Mouse (Mus musculus): ENCODE results near the gene Nosip. TPM values are rescaled to one million over a fixed set of nuclear protein-coding genes. Genes with fewer than 3 reads are reported as not detected.
"Not testable (repeated sequence)": the region's sequence is repeated elsewhere in the genome, so short reads cannot be mapped to it uniquely, and the experiment has no call there.

The Nosip gene
- polyA plus RNA-seq, 1 experiment from 2014 or later, result 75.0 TPM

DNA sequence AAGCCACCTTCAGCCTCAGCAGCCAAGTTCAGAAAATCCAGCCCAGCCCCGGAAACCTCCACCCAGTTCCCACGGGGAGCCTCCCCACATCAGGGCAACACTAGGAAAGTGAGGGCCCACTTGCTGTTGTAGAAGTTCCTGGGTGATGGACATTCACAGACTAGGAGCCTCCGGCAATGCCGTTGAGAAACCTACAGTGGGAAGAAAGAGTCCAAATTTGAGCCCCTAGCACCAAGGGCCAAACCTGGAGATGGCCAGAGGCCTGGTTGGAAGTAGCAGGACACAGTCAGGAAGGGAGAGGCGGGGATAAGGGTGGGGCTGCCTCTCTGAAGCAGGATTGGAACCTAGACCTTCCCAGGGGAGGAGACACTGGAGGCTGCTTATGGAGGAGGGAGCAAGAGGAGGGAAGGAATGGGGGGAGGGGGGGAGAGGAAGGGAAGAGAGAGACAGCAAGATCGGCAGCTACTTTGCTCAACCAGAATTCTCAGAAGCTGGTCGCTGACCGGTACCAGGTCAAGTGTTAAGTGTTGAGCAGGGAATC is 43.1 kb upstream of the Nosip start:
- Histone ChIP-seq H3K4me1 (ENCODE audit: control insufficient read depth, insufficient read depth, low read length) (peaks cover 20% of the 10 kb centered on the region; the same call in 1 of the 2 replicates), H3K9ac (ENCODE audit: low read depth, low read length) (peak overlapping the region; percentile 23; the same call in 1 of the 2 replicates), H3K27me3 (ENCODE audit: control insufficient read depth, insufficient read depth, low read length) (no peaks in the 10 kb centered on the region), H3K27ac (ENCODE audit: low read depth, low read length) (peak overlapping the region; percentile 52; the same call in 1 of the 2 replicates), H3K36me3 (ENCODE audit: control insufficient read depth, insufficient read depth, low read length) (no peaks in the 10 kb centered on the region), H3K9me3 (ENCODE audit: control insufficient read depth, low read length) (no peaks in the 10 kb centered on the region), H3K4me3 (ENCODE audit: low read length) (peak overlapping the region; percentile 84), H3K4me2 (replicated peaks; ENCODE audit: low read depth, low read length) (peak overlapping the region; percentile 68)
- WGBS, result 26% methylated on average over 8 of the region's 8 CpGs
- no peak for ATAC-seq (ENCODE audit: low FRiP score, low TSS enrichment)

DNA sequence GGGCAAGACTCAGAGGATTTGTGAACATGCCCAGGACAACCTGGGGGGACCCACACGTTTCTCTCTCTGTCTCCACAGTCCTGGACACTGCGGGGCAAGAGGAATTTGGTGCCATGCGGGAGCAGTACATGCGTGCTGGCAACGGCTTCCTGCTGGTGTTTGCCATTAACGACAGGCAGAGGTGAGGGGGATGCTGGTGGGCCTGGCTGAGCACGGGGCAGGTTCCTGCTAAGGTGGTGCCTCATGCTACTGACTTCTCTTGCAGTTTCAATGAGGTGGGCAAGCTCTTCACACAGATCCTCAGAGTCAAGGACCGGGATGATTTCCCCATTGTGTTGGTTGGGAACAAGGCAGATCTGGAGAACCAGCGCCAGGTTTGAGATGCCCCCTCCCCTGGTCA is 42.0 kb upstream of the Nosip start:
- H3K36me3 ChIP-seq (ENCODE audit: control insufficient read depth, insufficient read depth, low read length), result no peaks in the 10 kb centered on the region
- no peak overlapping the region for H3K4me2 ChIP-seq (replicated peaks; ENCODE audit: low read depth, low read length)
- H3K9me3 ChIP-seq (ENCODE audit: control insufficient read depth, low read length), result no peaks in the 10 kb centered on the region
- no peak overlapping the region for H3K4me3 ChIP-seq (ENCODE audit: low read length)
- no peak overlapping the region for H3K9ac ChIP-seq (ENCODE audit: low read depth, low read length)
- ATAC-seq (ENCODE audit: low FRiP score, low TSS enrichment), result no peak
- H3K27ac ChIP-seq (ENCODE audit: low read depth, low read length), result no peak overlapping the region
- 78% methylated on average over 9 of the region's 9 CpGs for WGBS
- peaks cover 11% of the 10 kb centered on the region; the same call in 1 of the 2 replicates for H3K4me1 ChIP-seq (ENCODE audit: control insufficient read depth, insufficient read depth, low read length)
- no peaks in the 10 kb centered on the region for H3K27me3 ChIP-seq (ENCODE audit: control insufficient read depth, insufficient read depth, low read length)

DNA sequence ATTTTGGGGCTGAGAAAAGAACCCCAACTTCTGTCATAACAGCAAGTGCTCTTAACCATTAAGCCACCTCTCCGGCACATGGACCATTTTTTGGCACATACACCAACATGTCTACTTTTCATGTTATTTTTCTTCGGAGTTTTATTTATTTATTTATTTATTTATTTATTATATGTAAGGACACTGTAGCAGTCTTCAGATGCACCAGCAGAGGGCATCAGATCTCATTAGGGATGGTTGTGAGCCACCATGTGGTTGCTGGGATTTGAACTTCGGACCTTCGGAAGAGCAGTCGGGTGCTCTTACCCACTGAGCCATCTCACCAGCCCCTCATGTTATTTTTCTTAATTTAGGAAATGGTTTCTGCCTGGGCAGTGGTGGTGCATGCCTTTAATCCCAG is 38.5 kb upstream of the Nosip start:
- ATAC-seq (ENCODE audit: low FRiP score, low TSS enrichment), result not testable (repeated sequence)
- 76% methylated on average over 5 of the region's 5 CpGs for WGBS

DNA sequence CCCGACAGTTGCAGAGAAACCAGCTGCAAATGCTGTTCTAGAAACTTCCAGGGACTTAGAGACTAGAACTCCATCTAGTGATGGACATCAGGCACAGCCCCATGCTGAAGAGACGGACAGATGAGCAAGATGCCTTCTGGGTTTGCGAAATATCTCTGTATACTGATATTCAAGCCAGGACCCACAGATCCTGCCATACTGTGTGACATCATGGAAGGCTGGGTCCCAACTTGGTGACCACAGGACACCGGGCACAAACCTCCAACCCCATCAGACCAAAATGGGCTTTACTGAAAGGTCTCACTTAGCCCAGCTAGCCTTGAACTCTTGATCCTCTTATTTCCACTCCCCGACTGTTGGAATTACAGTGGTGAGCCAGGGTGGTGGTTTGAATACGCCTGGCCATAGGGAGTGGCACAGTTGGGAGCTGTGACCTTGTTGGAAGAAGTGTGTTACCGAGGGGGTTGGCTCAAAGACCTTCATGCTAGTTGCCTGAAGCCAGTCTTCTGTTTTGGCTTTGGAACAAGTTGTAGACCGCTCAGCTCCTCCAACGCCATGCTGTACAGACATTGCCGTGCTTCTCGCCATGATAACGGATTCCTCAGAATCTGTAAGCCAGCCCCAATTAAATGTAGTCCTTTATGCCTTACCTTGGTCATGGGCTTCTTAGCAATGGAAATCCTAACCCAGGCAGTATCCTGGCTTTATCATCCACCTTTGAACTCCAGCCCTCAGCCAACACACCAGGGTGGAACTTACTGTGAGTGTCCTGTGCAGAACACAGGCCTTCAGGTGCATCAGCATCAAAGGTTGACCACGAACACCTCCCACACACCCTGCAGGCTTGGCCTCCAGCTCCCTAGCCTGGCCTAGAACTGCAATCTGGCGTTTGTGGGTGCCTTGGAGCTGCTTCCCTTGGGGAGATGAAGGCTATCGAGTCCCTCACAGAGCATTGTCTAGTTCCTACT is 37.7 kb upstream of the Nosip start:
- Histone ChIP-seq H3K36me3 (ENCODE audit: control insufficient read depth, insufficient read depth, low read length) (peaks cover 24% of the 10 kb centered on the region), H3K27me3 (ENCODE audit: control insufficient read depth, insufficient read depth, low read length) (no peaks in the 10 kb centered on the region), H3K9ac (ENCODE audit: low read depth, low read length) (no peak overlapping the region), H3K4me1 (ENCODE audit: control insufficient read depth, insufficient read depth, low read length) (peaks cover 2% of the 10 kb centered on the region; the same call in 1 of the 2 replicates), H3K4me2 (replicated peaks; ENCODE audit: low read depth, low read length) (no peak overlapping the region), H3K27ac (ENCODE audit: low read depth, low read length) (no peak overlapping the region), H3K9me3 (ENCODE audit: control insufficient read depth, low read length) (no peaks in the 10 kb centered on the region), H3K4me3 (ENCODE audit: low read length) (no peak overlapping the region)
- no peak for ATAC-seq (ENCODE audit: low FRiP score, low TSS enrichment)
- WGBS, result 87% methylated on average over 15 of the region's 15 CpGs

More for the DNA sequence above, 38.5 kb upstream of the Nosip start:
- H3K9ac ChIP-seq (ENCODE audit: low read depth, low read length); H3K4me3 ChIP-seq (ENCODE audit: low read length); H3K27me3 ChIP-seq (ENCODE audit: control insufficient read depth, insufficient read depth, low read length); H3K4me2 ChIP-seq (replicated peaks; ENCODE audit: low read depth, low read length); H3K9me3 ChIP-seq (ENCODE audit: control insufficient read depth, low read length); H3K4me1 ChIP-seq (ENCODE audit: control insufficient read depth, insufficient read depth, low read length); H3K27ac ChIP-seq (ENCODE audit: low read depth, low read length): not testable (repeated sequence)
- H3K36me3 ChIP-seq (ENCODE audit: control insufficient read depth, insufficient read depth, low read length), result peaks cover 17% of the 10 kb centered on the region

DNA sequence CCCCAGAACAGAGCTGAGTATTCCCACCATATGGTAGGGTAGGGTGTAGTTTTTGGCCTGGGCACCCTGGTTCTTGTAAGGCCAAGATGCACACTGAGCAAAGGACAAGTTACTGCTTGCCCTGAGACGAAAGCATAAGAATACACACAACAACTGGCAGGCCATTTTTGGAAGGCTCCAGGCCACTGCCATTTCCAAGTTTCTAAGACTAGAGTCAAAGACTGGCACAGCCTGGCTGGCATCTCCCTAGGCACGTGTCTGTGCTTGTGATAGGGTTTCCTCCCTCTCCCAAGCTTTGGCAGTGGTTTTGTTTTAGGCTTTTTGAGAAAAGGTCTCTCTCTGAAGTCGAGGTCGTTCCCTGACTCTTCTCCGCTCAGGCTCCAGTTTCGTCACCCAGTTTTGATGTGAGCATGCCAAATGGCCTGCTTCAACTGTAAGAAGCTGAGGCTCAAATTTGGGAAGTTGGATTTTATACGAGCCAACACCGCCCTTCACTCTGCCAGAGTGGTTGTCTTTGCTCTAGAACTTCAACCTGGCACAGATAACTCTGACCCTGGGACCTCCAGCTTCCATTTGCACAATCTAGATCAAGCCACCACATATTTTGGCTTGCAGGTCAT is 36.5 kb upstream of the Nosip start:
- ATAC-seq (ENCODE audit: low FRiP score, low TSS enrichment), result no peak
- Histone ChIP-seq H3K9ac (ENCODE audit: low read depth, low read length) (no peak overlapping the region), H3K4me2 (replicated peaks; ENCODE audit: low read depth, low read length) (no peak overlapping the region), H3K4me3 (ENCODE audit: low read length) (no peak overlapping the region), H3K9me3 (ENCODE audit: control insufficient read depth, low read length) (no peaks in the 10 kb centered on the region), H3K4me1 (ENCODE audit: control insufficient read depth, insufficient read depth, low read length) (no peaks in the 10 kb centered on the region), H3K27me3 (ENCODE audit: control insufficient read depth, insufficient read depth, low read length) (no peaks in the 10 kb centered on the region), H3K27ac (ENCODE audit: low read depth, low read length) (no peak overlapping the region), H3K36me3 (ENCODE audit: control insufficient read depth, insufficient read depth, low read length) (peaks cover 36% of the 10 kb centered on the region)
- WGBS, result 72% methylated on average over 8 of the region's 8 CpGs

DNA sequence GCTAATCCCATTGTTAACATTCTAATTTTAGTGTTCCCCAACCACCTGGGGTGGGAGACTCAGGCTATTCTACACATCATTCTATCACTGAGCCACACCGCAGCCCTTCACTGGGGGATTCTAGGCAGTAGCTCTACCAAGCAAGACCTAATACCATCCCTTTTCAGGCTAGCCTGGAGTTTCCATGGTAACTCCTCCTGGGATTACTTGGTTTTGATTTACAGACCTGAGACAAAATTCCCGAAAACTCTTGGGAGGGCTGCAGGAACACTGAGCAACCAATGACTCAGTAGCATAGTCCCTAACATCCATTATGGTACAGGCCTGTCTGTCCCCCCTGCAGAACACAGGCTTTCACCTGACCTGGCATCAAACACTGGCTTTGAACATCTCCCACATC is 36.0 kb upstream of the Nosip start:
- peaks cover 41% of the 10 kb centered on the region for H3K36me3 ChIP-seq (ENCODE audit: control insufficient read depth, insufficient read depth, low read length)
- no peak overlapping the region for H3K9ac ChIP-seq (ENCODE audit: low read depth, low read length)
- no peak overlapping the region for H3K4me3 ChIP-seq (ENCODE audit: low read length)
- H3K4me1 ChIP-seq (ENCODE audit: control insufficient read depth, insufficient read depth, low read length), result no peaks in the 10 kb centered on the region
- no peaks in the 10 kb centered on the region for H3K27me3 ChIP-seq (ENCODE audit: control insufficient read depth, insufficient read depth, low read length)
- no peak overlapping the region for H3K4me2 ChIP-seq (replicated peaks; ENCODE audit: low read depth, low read length)
- no peaks in the 10 kb centered on the region for H3K9me3 ChIP-seq (ENCODE audit: control insufficient read depth, low read length)
- WGBS, result 59% methylated on average over 2 of the region's 2 CpGs
- no peak for ATAC-seq (ENCODE audit: low FRiP score, low TSS enrichment)
- H3K27ac ChIP-seq (ENCODE audit: low read depth, low read length), result no peak overlapping the region

DNA sequence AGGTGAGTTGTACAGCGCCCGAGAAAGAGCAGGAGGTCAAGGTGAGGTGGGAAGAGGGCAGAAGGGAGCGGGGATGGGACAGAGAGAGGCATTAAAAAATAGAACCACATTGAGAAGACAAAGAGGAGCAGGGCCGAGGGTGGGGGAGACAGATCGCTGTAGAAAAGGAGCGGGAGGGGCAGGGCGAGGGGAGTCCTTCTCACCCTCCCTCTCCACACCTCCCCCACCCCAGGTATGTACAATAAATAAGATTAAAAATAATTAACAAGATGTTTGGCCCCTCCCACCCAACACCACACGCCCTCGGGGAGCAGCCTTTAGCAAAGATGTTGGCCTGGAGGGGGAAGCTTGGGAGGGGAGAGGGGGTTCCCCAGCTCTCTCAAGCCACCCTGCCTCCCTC is 34.5 kb upstream of the Nosip start:
- Histone ChIP-seq H3K9me3 (ENCODE audit: control insufficient read depth, low read length) (no peaks in the 10 kb centered on the region), H3K27ac (ENCODE audit: low read depth, low read length) (no peak overlapping the region), H3K36me3 (ENCODE audit: control insufficient read depth, insufficient read depth, low read length) (peaks cover 56% of the 10 kb centered on the region), H3K4me2 (replicated peaks; ENCODE audit: low read depth, low read length) (no peak overlapping the region), H3K4me1 (ENCODE audit: control insufficient read depth, insufficient read depth, low read length) (no peaks in the 10 kb centered on the region), H3K27me3 (ENCODE audit: control insufficient read depth, insufficient read depth, low read length) (no peaks in the 10 kb centered on the region), H3K4me3 (ENCODE audit: low read length) (no peak overlapping the region), H3K9ac (ENCODE audit: low read depth, low read length) (no peak overlapping the region)
- ATAC-seq (ENCODE audit: low FRiP score, low TSS enrichment), result no peak
- WGBS, result 89% methylated on average over 9 of the region's 9 CpGs

DNA sequence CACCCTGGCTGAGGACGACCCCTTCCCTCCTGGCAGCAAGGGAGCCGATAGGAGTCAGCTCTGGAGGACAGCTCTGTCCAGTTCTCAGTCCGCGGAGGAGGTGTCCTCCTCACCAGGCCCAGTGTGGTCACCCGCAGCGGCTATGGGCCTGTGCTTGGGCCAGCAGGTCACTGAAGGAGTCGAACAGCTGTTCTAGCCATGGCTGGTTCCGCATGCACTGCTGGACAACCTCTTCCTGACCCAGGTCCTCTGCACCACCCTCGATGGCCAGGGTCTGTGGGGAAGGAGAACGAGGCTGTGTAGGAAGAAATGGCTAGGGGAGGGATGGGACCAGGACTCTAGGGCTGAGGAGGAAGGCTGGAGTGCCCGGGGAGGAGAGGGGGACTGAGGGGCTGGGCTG is 33.9 kb upstream of the Nosip start:
- no peaks in the 10 kb centered on the region for H3K4me1 ChIP-seq (ENCODE audit: control insufficient read depth, insufficient read depth, low read length)
- WGBS, result 82% methylated on average over 11 of the region's 11 CpGs

DNA sequence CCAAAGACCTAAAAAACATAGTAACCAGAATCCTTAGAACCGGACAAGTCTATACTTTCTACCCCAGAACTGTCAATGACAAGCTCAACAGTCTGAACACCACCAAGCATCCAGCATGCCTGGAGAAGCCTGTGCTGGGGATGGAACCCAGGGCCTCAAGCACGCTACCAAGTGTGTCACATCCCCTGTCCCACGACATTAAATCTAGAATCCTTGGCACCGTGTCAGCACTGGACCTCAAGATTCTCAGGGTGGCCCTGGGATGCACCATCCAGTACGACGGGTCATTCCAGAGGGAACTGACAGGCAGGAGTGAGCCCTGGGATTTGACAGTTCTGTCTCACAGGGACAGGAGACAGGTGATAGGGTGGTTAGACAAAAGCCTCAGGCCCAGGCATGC is 32.2 kb upstream of the Nosip start:
- H3K4me2 ChIP-seq (replicated peaks; ENCODE audit: low read depth, low read length), result no peak overlapping the region
- ATAC-seq (ENCODE audit: low FRiP score, low TSS enrichment), result no peak
- no peak overlapping the region for H3K4me3 ChIP-seq (ENCODE audit: low read length)
- H3K4me1 ChIP-seq (ENCODE audit: control insufficient read depth, insufficient read depth, low read length), result no peaks in the 10 kb centered on the region
- 87% methylated on average over 6 of the region's 6 CpGs for WGBS
- no peak overlapping the region for H3K27ac ChIP-seq (ENCODE audit: low read depth, low read length)
- H3K9me3 ChIP-seq (ENCODE audit: control insufficient read depth, low read length), result no peaks in the 10 kb centered on the region
- peaks cover 78% of the 10 kb centered on the region for H3K36me3 ChIP-seq (ENCODE audit: control insufficient read depth, insufficient read depth, low read length)
- H3K9ac ChIP-seq (ENCODE audit: low read depth, low read length), result no peak overlapping the region
- no peaks in the 10 kb centered on the region for H3K27me3 ChIP-seq (ENCODE audit: control insufficient read depth, insufficient read depth, low read length)

More for the DNA sequence above, 33.9 kb upstream of the Nosip start:
- H3K9me3 ChIP-seq (ENCODE audit: control insufficient read depth, low read length), result no peaks in the 10 kb centered on the region
- H3K36me3 ChIP-seq (ENCODE audit: control insufficient read depth, insufficient read depth, low read length), result peaks cover 62% of the 10 kb centered on the region
- no peak overlapping the region for H3K9ac ChIP-seq (ENCODE audit: low read depth, low read length)
- H3K4me2 ChIP-seq (replicated peaks; ENCODE audit: low read depth, low read length), result no peak overlapping the region
- no peak overlapping the region for H3K4me3 ChIP-seq (ENCODE audit: low read length)
- H3K27me3 ChIP-seq (ENCODE audit: control insufficient read depth, insufficient read depth, low read length), result no peaks in the 10 kb centered on the region
- H3K27ac ChIP-seq (ENCODE audit: low read depth, low read length), result no peak overlapping the region
- no peak for ATAC-seq (ENCODE audit: low FRiP score, low TSS enrichment)
